Mouse (Mus musculus) thymus, postnatal 36 days (tissue): ENCODE measurements at regions not wholly inside any gene's neighbourhood (a gene's known extent, or its start where the extent isn't known, plus 50 kb on each side); places are given as distances from the start of the nearest gene placed in this dataset.

Source experiments
- DNase-seq, 2 experiments: peaks; one replicate each; pipeline ENCODE4 v3.0.0; 2022; ENCODE audit warnings: mixed read lengths in 2 of 2

GRCm38 (mm10) chr2:50589195-50589594, 292.6 kb upstream of the Mmadhc start:
- DNase-seq = peak; percentile 71 to 88

GRCm38 (mm10) chr2:50588652-50589051, 292.1 kb upstream of the Mmadhc start:
- DNase-seq = no peak

GRCm38 (mm10) chr2:50586321-50587050, 289.9 kb upstream of the Mmadhc start:
- DNase-seq = no peak

DNA sequence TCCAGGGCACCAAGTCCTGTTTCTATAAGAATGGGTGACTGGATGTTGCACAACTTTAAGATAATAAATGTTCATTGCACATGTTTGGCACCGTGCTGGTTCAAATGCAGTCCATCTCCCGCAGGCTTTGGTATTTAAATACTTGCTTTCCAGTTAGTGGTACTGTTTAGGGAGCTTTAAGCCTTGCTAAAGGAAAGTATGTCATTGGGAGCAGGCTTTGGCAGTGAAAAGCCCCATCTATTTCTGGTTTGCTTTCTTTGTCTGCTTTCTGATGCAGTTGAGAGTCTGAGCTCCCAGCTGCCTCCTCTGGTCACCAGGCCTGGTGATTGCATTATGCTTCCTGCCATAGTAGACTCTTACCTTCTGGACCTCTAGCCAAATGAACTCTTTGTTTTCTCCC, 283.0 kb upstream of the Mmadhc start:
- DNase-seq = no peak

DNA sequence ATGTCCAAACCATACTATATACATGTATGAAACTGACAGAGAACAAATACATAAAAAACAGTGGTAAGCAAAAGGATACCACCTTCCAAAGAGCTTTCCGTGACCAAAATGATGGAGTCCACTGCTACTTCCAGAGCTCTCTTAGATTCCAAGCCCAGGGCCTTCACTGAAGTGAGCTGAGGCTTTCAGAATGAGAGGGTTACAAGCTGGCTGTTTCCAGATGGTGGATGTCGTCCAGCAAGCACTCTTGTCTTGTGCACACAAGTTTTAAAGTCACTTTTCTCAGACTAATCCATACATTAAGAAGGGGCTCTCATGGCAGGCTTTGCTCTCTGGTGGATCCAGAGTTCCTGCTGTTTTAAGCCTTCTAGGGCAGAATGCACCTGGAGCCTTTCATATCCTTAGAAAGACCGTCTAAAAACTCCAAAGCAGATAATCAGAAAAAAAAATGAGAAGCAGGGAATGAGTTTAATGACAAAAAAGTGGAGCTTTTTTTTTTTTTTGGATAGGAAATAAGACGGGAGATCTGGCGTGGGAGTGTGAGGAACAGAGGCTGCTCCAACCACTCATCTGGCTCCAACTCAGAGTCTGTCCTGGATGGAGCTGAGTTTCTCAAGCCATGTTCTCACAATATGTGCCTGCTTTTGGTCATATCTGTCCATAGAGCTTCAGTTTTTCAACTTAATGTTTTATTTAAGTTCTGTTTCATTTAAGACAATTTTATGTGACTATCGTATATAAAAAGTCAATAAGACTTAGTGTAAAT, 281.9 kb upstream of the Mmadhc start:
- DNase-seq = no peak

DNA sequence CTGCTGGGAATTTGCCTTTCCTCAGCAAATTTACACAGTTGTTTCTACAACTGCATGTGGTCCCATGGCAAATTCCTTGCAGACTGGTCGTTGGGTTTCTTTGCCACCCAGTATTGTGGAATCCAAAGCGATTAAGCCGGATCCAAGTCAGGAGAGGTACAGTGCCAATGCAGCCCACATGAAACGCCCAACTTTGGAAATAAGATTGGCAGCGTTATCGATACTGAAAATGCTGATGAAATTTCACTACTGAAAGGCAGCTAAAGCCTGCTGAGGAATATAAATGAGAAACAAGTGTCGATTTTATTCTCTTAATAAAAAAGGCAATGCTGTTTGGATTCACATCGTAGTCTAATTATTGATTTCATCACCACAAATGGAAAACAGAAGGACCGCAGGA, 281.1 kb upstream of the Mmadhc start:
- DNase-seq = no peak

- DNase-seq = no peak
These were observed 276.9 kb upstream of the Mmadhc start for GRCm38 (mm10) chr2:50573455-50573854.

DNA sequence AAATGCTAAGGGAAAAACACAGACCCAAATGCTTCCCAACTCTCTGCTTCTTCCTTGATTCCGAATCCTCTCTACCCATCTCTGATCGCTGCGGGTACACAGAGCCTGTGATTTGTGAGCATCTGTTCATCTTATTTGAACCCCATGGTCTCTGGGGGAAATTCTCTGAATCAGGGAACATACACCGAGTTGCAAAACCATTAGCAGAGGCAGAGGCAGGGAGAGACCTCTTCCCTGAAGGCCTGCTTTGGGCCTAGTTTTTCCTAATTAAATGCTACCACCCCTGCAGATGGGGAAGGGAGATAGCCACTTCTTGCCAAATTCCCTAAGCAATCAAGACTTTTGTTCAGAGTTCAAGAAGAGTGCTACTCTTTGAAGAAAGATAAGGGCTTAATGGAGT, 274.4 kb upstream of the Mmadhc start:
- DNase-seq = no peak

DNA sequence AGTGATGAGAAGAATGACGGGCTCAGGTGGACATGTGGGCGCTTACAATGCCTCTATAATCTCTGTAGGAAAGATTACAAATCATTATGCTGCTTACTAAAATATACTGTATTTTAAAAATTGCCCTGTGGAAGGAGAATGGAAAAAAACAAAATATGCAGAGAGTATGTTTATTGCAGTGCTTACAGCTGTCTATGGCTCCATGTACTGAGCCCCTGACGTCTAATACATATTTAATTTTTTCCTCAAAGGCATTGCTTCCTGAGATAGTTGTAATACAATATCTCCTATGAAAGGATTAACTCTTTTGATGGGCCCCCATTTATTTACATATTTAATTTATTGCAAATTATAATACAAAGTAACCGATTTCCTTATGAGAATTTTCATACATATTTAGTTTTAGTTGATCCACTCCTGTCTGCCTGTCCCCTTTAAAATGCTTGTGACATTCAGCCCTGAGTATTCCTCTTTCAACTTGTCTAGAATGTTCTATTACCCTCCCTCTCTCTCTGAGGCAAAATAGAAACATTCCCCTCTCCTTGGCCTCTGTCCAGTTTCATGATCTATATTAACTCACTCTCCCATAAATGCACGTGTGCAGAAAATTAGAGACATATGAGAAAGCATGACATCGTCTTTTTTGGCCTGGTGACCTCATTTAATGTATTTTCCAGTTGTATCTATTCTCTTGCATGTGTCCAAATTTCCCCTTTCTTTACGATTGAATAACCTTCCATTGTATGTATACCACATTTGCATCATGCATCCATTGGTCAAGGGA, 273.1 kb upstream of the Mmadhc start:
- no peak for DNase-seq

DNA sequence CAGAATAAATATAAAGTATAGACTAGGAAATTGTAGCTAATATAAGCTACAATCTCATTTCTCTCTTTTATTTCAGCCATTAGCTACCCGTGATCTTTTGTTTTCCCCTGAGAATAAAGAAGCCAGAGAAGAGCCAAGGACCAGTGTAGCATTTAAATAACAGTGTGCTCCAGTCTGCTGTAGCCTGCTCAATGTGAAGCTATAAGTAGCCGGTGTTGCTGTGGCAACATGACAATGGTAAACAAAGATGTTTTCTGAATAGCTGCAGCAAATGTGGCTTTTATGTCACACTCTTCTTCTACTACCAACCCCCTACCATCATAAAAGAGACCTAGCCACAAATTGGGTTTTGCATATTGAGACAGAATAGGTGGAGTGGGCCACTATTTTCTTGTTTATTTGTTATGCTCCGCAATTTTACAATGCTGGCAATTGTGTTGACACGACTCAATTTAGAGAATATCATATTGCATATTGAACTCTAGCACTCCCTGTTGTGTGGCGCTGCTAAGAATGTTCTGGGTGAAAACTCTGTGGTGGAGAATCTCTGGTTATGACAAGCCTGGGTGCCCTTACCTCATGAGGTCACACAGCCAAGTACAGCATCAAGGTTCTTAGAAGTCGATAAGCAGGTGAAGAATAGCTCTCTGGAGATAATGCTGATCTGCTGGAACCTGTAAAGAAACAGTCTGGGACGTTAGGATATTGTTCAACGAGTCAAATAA, 272.3 kb upstream of the Mmadhc start:
- DNase-seq = no peak

GRCm38 (mm10) chr2:50567542-50567941, 270.9 kb upstream of the Mmadhc start:
- DNase-seq = no peak

- DNase-seq = no peak
These were observed 257.4 kb upstream of the Mmadhc start for GRCm38 (mm10) chr2:50554031-50554430.

GRCm38 (mm10) chr2:50552437-50552836, 255.8 kb upstream of the Mmadhc start:
- no peak for DNase-seq

- DNase-seq = no peak
These were observed 253.3 kb upstream of the Mmadhc start for GRCm38 (mm10) chr2:50549871-50550270.

DNA sequence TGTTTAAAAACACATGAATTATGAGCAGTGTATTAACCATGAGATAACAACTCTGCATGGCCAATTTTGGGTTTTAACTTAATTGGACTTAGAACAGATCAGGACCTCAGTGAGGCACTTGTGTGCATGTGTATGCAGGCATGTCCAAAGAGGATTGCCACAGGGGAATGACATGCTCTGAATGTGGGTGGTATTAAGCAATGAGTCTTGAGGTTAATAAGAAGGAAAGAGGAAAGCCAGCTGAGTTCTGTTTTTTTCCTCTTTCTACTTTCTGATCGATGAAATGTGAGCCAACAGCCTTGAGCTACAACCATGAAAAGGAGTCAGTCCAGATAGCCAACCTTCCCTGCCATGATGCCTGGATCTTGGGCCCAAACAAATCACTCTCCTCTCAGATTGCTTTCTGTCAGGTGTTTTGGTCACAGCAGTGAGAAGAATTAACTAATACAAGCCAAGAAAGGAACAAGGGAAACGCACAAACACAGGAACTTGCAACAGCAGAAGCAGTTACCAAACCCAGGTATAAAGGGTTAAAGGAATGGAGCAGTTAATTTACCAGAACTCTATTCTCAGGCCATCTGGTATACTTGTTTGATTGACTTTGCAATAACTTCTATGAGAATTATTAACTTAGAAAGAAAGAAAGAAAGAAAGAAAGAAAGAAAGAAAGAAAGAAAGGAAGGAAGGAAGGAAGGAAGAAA, 243.3 kb upstream of the Mmadhc start:
- no peak for DNase-seq

GRCm38 (mm10) chr2:50538068-50538467, 241.5 kb upstream of the Mmadhc start:
- DNase-seq = no peak

- DNase-seq = no peak
These were observed 238.7 kb upstream of the Mmadhc start for GRCm38 (mm10) chr2:50535085-50535878.

- no peak for DNase-seq
These were observed 237.1 kb upstream of the Mmadhc start for GRCm38 (mm10) chr2:50533702-50534101.

- DNase-seq = no peak
These were observed 230.8 kb upstream of the Mmadhc start for GRCm38 (mm10) chr2:50527425-50527824.

- DNase-seq = no peak
These were observed 228.4 kb upstream of the Mmadhc start for GRCm38 (mm10) chr2:50524838-50525615.

DNA sequence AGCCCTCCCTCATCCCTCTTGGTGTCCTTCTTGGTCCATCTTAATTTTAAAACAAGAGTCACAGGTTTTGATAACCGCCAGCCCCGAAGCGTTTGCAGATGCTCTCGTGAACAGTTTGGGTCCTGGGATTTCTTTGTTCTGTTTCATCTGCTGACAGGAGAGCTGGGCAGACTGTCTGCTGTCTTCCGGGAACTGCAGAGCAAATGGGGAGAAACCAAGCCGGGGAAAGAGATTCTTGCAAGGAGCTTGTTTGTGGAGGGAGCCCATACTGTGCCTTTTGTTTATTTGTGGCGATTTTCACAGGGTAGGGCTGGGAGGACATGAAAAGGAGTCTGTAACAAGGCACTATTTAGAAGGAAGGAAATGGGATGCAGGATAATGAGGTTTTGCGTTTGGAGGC, 223.6 kb upstream of the Mmadhc start:
- DNase-seq = no peak
